Mouse (Mus musculus) limb, embryonic 11.5 days (tissue): ENCODE results near the gene Ttc39d. TPM values are rescaled to one million over a fixed set of nuclear protein-coding genes. Genes with fewer than 3 reads are reported as not detected.

ENCODE experiments used
- ATAC-seq: fragments of 200-750 bp; cut with Nextera tagmentation; 2 replicates; pipeline ENCODE4 v1.8.0; 2017; ENCODE audit warnings: low read depth; ENCODE audit not compliant: insufficient number of reproducible peaks, low FRiP score, low TSS enrichment
- DNase-seq: peaks from one replicate; pipeline ENCODE4 v3.0.0-alpha.2; 2015; ENCODE audit warnings: low spot score
- H3K27ac ChIP-seq: fragments of 300-500 bp; sonication (generic); replicated peaks from 2 replicates; pipeline ENCODE4 v1.5.1; 2014; ENCODE audit warnings: low read depth, mild to moderate bottlenecking, low read length
- H3K27me3 ChIP-seq: fragments of 300-500 bp; sonication (generic); 2 replicates; pipeline ENCODE4 v1.6.1; 2014; ENCODE audit warnings: mild to moderate bottlenecking, low read length, mixed read lengths; ENCODE audit not compliant: control insufficient read depth, insufficient read depth
- H3K36me3 ChIP-seq: fragments of 300-500 bp; sonication (generic); 2 replicates; pipeline ENCODE4 v1.6.1; 2014; ENCODE audit warnings: mild to moderate bottlenecking, low read length, moderate library complexity, mixed read lengths; ENCODE audit not compliant: control insufficient read depth, insufficient read depth
- H3K4me1 ChIP-seq: fragments of 300-500 bp; sonication (generic); 2 replicates; pipeline ENCODE4 v1.6.1; 2014; ENCODE audit warnings: low read length, mixed read lengths; ENCODE audit not compliant: control insufficient read depth, insufficient read depth
- H3K4me2 ChIP-seq: fragments of 300-500 bp; sonication (generic); 2 replicates; pipeline ENCODE4 v1.6.1; 2014; ENCODE audit warnings: low read depth, mild to moderate bottlenecking, moderate library complexity; ENCODE audit not compliant: severe bottlenecking
- H3K4me3 ChIP-seq: fragments of 300-500 bp; sonication (generic); 2 replicates; pipeline ENCODE4 v1.5.1; 2014; ENCODE audit warnings: low read depth, low read length
- H3K9ac ChIP-seq: fragments of 300-500 bp; sonication (generic); 2 replicates; pipeline ENCODE4 v1.6.1; 2014; ENCODE audit warnings: mild to moderate bottlenecking, low read length
- H3K9me3 ChIP-seq: fragments of 300-500 bp; sonication (generic); 2 replicates; pipeline ENCODE4 v1.6.1; 2016; ENCODE audit warnings: low read length; ENCODE audit not compliant: control insufficient read depth
- WGBS: fragments of 180-500 bp; shearing (Covaris S2); extraction: QIAGEN DNeasy Blood & Tissue Kit; methylation state at CpG from one replicate; pipeline ENCODE4 v1.1.7; 2014; 5-methylcytosine and 5-hydroxymethylcytosine counted together
- polyA plus RNA-seq: library from polyadenylated mRNA; unstranded; fragments of >200 nt; fragmentation: Nextera tagmentation; extraction: Ambion mirVana; gene quantifications from 2 replicates; pipeline ENCODE4 v1.2.1, GENCODE M21; 2014

Ttc39d gene
- polyA plus RNA-seq, 1 experiment from 2014 or later = 0.19 TPM

GRCm38 (mm10) chr17:80229396-80229795, 22.1 kb downstream of the Ttc39d start:
- H3K9ac ChIP-seq = no peak overlapping the region
- no peak for DNase-seq
- H3K27me3 ChIP-seq = no peaks in the 10 kb centered on the region
- ATAC-seq = no peak
- WGBS = 94% methylated on average over 2 of the region's 2 CpGs
- no peak overlapping the region for H3K4me3 ChIP-seq
- peaks cover 2% of the 10 kb centered on the region; the same call in 1 of the 2 replicates for H3K36me3 ChIP-seq
- no peak overlapping the region for H3K27ac ChIP-seq
- no peak overlapping the region for H3K4me2 ChIP-seq
- no peaks in the 10 kb centered on the region for H3K4me1 ChIP-seq
- no peaks in the 10 kb centered on the region for H3K9me3 ChIP-seq

- ATAC-seq (no peak), DNase-seq (no peak)
- no peaks in the 10 kb centered on the region for H3K4me1 ChIP-seq
- peaks cover 6% of the 10 kb centered on the region; the same call in 1 of the 2 replicates for H3K36me3 ChIP-seq
- no peaks in the 10 kb centered on the region for H3K9me3 ChIP-seq
- H3K27me3 ChIP-seq = no peaks in the 10 kb centered on the region
- no peak overlapping the region for H3K4me3 ChIP-seq
- 95% methylated on average over 5 of the region's 5 CpGs for WGBS
- no peak overlapping the region for H3K4me2 ChIP-seq
- no peak overlapping the region for H3K9ac ChIP-seq
- no peak overlapping the region for H3K27ac ChIP-seq
These were observed 26.6 kb downstream of the Ttc39d start for GRCm38 (mm10) chr17:80233844-80234243.

GRCm38 (mm10) chr17:80234376-80234775, 27.1 kb downstream of the Ttc39d start:
- Histone ChIP-seq H3K4me2 (no peak overlapping the region), H3K27ac (no peak overlapping the region), H3K36me3 (peaks cover 7% of the 10 kb centered on the region), H3K27me3 (no peaks in the 10 kb centered on the region), H3K9ac (no peak overlapping the region), H3K4me1 (no peaks in the 10 kb centered on the region), H3K9me3 (no peaks in the 10 kb centered on the region), H3K4me3 (no peak overlapping the region)
- DNase-seq = no peak
- 89% methylated on average over 7 of the region's 7 CpGs for WGBS
- no peak for ATAC-seq

DNA sequence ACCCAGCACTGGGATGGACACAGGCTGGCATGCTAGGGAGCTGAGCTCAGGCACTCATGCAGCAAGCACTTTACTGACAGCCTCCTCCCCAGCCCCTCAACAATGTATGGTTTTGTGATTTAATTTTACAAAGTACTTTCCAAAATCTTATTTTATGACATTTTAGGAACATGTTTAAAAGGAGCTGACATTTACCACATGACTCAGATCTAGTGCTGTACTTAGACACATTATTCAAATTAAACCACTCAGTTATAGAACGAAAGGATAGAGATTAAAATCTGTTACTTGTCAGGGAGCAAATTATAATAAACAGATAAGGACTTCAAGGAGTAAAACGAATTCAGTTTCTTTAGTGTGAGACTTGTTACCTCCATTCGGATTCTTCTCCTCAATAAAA, 28.2 kb downstream of the Ttc39d start:
- no peak for ATAC-seq

GRCm38 (mm10) chr17:80236805-80237204, 29.5 kb downstream of the Ttc39d start:
- Histone ChIP-seq H3K27me3 (no peaks in the 10 kb centered on the region), H3K4me2 (no peak overlapping the region), H3K36me3 (peaks cover 10% of the 10 kb centered on the region), H3K9ac (no peak overlapping the region), H3K27ac (no peak overlapping the region), H3K4me3 (no peak overlapping the region), H3K4me1 (no peaks in the 10 kb centered on the region), H3K9me3 (no peaks in the 10 kb centered on the region)
- DNase-seq (no peak), ATAC-seq (no peak)
- 92% methylated on average over 3 of the region's 3 CpGs for WGBS

More for the DNA sequence above, 28.2 kb downstream of the Ttc39d start:
- H3K36me3 ChIP-seq = peaks cover 7% of the 10 kb centered on the region
- no peaks in the 10 kb centered on the region for H3K4me1 ChIP-seq
- H3K9me3 ChIP-seq = no peaks in the 10 kb centered on the region
- no peak for DNase-seq
- 87% methylated on average over 3 of the region's 3 CpGs for WGBS
- H3K4me2 ChIP-seq = no peak overlapping the region
- H3K27ac ChIP-seq = no peak overlapping the region
- no peak overlapping the region for H3K9ac ChIP-seq
- H3K4me3 ChIP-seq = no peak overlapping the region
- H3K27me3 ChIP-seq = no peaks in the 10 kb centered on the region

- Histone ChIP-seq H3K4me1 (no peaks in the 10 kb centered on the region), H3K4me3 (no peak overlapping the region), H3K36me3 (peaks cover 10% of the 10 kb centered on the region), H3K9me3 (no peaks in the 10 kb centered on the region), H3K9ac (no peak overlapping the region), H3K4me2 (no peak overlapping the region), H3K27ac (no peak overlapping the region), H3K27me3 (no peaks in the 10 kb centered on the region)
- ATAC-seq (no peak), DNase-seq (no peak)
- WGBS = 94% methylated on average over 5 of the region's 5 CpGs
These were observed 30.2 kb downstream of the Ttc39d start for GRCm38 (mm10) chr17:80237475-80237874.

DNA sequence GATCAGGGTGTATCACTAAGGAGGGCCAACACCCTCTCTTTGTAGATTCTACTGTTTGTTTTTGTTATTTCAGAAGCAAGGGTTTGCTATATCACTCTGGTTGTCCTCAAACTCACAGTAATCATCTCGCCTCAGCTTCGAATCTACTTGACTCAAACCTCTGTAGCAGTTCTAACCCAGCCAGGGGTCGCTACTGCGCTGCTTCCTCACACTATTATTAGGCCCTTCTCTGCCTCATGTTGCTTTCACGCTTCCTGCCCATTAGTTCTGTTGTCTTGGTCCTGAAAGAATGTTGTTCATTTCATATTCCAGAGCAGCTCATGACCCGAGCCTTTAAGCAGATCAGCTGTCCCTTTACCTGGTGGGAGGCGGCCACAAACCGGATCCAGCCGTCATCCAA, 34.3 kb downstream of the Ttc39d start:
- Histone ChIP-seq H3K4me1 (no peaks in the 10 kb centered on the region), H3K9ac (no peak overlapping the region), H3K4me3 (no peak overlapping the region), H3K27me3 (no peaks in the 10 kb centered on the region), H3K27ac (no peak overlapping the region), H3K36me3 (peaks cover 23% of the 10 kb centered on the region), H3K9me3 (no peaks in the 10 kb centered on the region), H3K4me2 (no peak overlapping the region)
- no peak for DNase-seq
- 88% methylated on average over 9 of the region's 9 CpGs for WGBS
- no peak for ATAC-seq

GRCm38 (mm10) chr17:80243116-80243515, 35.9 kb downstream of the Ttc39d start:
- WGBS = 56% methylated on average over 13 of the region's 13 CpGs
- H3K4me1 ChIP-seq = no peaks in the 10 kb centered on the region
- DNase-seq = no peak

GRCm38 (mm10) chr17:80252757-80253525, 45.7 kb downstream of the Ttc39d start:
- Histone ChIP-seq H3K9me3 (no peaks in the 10 kb centered on the region), H3K4me1 (no peaks in the 10 kb centered on the region), H3K36me3 (peaks cover 39% of the 10 kb centered on the region), H3K4me2 (no peak overlapping the region), H3K9ac (no peak overlapping the region), H3K27ac (no peak overlapping the region), H3K27me3 (no peaks in the 10 kb centered on the region), H3K4me3 (no peak overlapping the region)
- WGBS = 91% methylated on average over 13 of the region's 13 CpGs
- DNase-seq (no peak), ATAC-seq (no peak)

More at GRCm38 (mm10) chr17:80243116-80243515, 35.9 kb downstream of the Ttc39d start:
- no peak overlapping the region for H3K4me2 ChIP-seq
- no peaks in the 10 kb centered on the region for H3K9me3 ChIP-seq
- peaks cover 26% of the 10 kb centered on the region for H3K36me3 ChIP-seq
- H3K9ac ChIP-seq = no peak overlapping the region
- no peak overlapping the region for H3K27ac ChIP-seq
- ATAC-seq = no peak
- no peaks in the 10 kb centered on the region for H3K27me3 ChIP-seq
- no peak overlapping the region for H3K4me3 ChIP-seq
